Mouse (Mus musculus): ENCODE measurements around the gene Asb14. TPM values are rescaled to one million over a fixed set of nuclear protein-coding genes. Genes with fewer than 3 reads are reported as not detected.
"Not testable (repeated sequence)": the region's sequence is repeated elsewhere in the genome, so short reads cannot be mapped to it uniquely, and the experiment has no call there.

The Asb14 gene
- polyA plus RNA-seq, 1 experiment from 2014 or later, result 0.36 TPM

- H3K4me3 ChIP-seq (replicated peaks; ENCODE audit: low read depth, low read length), result no peak overlapping the region
- ATAC-seq (ENCODE audit: low FRiP score, low TSS enrichment) (no peak), DNase-seq (no peak)
- no peak overlapping the region for H3K4me2 ChIP-seq (ENCODE audit: low read length)
- no peaks in the 10 kb centered on the region for H3K4me1 ChIP-seq (ENCODE audit: control insufficient read depth, insufficient read depth, low read length)
- H3K27ac ChIP-seq (replicated peaks; ENCODE audit: low read depth, low read length), result no peak overlapping the region
- no peaks in the 10 kb centered on the region for H3K27me3 ChIP-seq (ENCODE audit: control insufficient read depth, insufficient read depth, low read length)
- H3K9me3 ChIP-seq (ENCODE audit: control insufficient read depth, low read length), result no peaks in the 10 kb centered on the region
- H3K36me3 ChIP-seq (ENCODE audit: control insufficient read depth, insufficient read depth, low read length), result no peaks in the 10 kb centered on the region
- no peak overlapping the region for H3K9ac ChIP-seq (replicated peaks; ENCODE audit: low read length)
- WGBS, result 93% methylated on average over 5 of the region's 5 CpGs
Measured at GRCm38 (mm10) chr14:26881700-26882099, 12.7 kb upstream of the Asb14 start.

GRCm38 (mm10) chr14:26887244-26887643 lies 7.1 kb upstream of the Asb14 start:
- no peak overlapping the region for H3K27ac ChIP-seq (replicated peaks; ENCODE audit: low read depth, low read length)
- no peak overlapping the region for H3K9ac ChIP-seq (replicated peaks; ENCODE audit: low read length)
- H3K9me3 ChIP-seq (ENCODE audit: control insufficient read depth, low read length), result no peaks in the 10 kb centered on the region
- H3K36me3 ChIP-seq (ENCODE audit: control insufficient read depth, insufficient read depth, low read length), result no peaks in the 10 kb centered on the region
- no peak overlapping the region for H3K4me3 ChIP-seq (replicated peaks; ENCODE audit: low read depth, low read length)
- no peak overlapping the region for H3K4me2 ChIP-seq (ENCODE audit: low read length)
- WGBS, result 44% methylated on average over 3 of the region's 3 CpGs
- DNase-seq (no peak), ATAC-seq (ENCODE audit: low FRiP score, low TSS enrichment) (no peak)
- no peaks in the 10 kb centered on the region for H3K4me1 ChIP-seq (ENCODE audit: control insufficient read depth, insufficient read depth, low read length)
- no peaks in the 10 kb centered on the region for H3K27me3 ChIP-seq (ENCODE audit: control insufficient read depth, insufficient read depth, low read length)

GRCm38 (mm10) chr14:26890777-26891176 lies 3.6 kb upstream of the Asb14 start:
- H3K4me1 ChIP-seq (ENCODE audit: control insufficient read depth, insufficient read depth, low read length), result no peaks in the 10 kb centered on the region
- no peaks in the 10 kb centered on the region for H3K27me3 ChIP-seq (ENCODE audit: control insufficient read depth, insufficient read depth, low read length)
- H3K4me2 ChIP-seq (ENCODE audit: low read length), result no peak overlapping the region
- no peak for DNase-seq
- no peaks in the 10 kb centered on the region for H3K36me3 ChIP-seq (ENCODE audit: control insufficient read depth, insufficient read depth, low read length)
- no peak for ATAC-seq (ENCODE audit: low FRiP score, low TSS enrichment)
- H3K9ac ChIP-seq (replicated peaks; ENCODE audit: low read length), result no peak overlapping the region
- H3K27ac ChIP-seq (replicated peaks; ENCODE audit: low read depth, low read length), result no peak overlapping the region
- no peak overlapping the region for H3K4me3 ChIP-seq (replicated peaks; ENCODE audit: low read depth, low read length)
- no peaks in the 10 kb centered on the region for H3K9me3 ChIP-seq (ENCODE audit: control insufficient read depth, low read length)
- 92% methylated on average over 3 of the region's 3 CpGs for WGBS

- Histone ChIP-seq H3K4me3 (replicated peaks; ENCODE audit: low read depth, low read length) (no peak overlapping the region), H3K36me3 (ENCODE audit: control insufficient read depth, insufficient read depth, low read length) (no peaks in the 10 kb centered on the region), H3K4me2 (ENCODE audit: low read length) (no peak overlapping the region), H3K9me3 (ENCODE audit: control insufficient read depth, low read length) (no peaks in the 10 kb centered on the region), H3K4me1 (ENCODE audit: control insufficient read depth, insufficient read depth, low read length) (no peaks in the 10 kb centered on the region), H3K9ac (replicated peaks; ENCODE audit: low read length) (no peak overlapping the region), H3K27ac (replicated peaks; ENCODE audit: low read depth, low read length) (no peak overlapping the region), H3K27me3 (ENCODE audit: control insufficient read depth, insufficient read depth, low read length) (no peaks in the 10 kb centered on the region)
- no peak for DNase-seq
- ATAC-seq (ENCODE audit: low FRiP score, low TSS enrichment), result no peak
- WGBS, result 83% methylated on average over 2 of the region's 2 CpGs
Measured at GRCm38 (mm10) chr14:26899490-26899889, 5.1 kb downstream of the Asb14 start.

GRCm38 (mm10) chr14:26900893-26901292 lies 6.5 kb downstream of the Asb14 start:
- Histone ChIP-seq H3K9me3 (ENCODE audit: control insufficient read depth, low read length) (no peaks in the 10 kb centered on the region), H3K27me3 (ENCODE audit: control insufficient read depth, insufficient read depth, low read length) (no peaks in the 10 kb centered on the region), H3K36me3 (ENCODE audit: control insufficient read depth, insufficient read depth, low read length) (no peaks in the 10 kb centered on the region), H3K9ac (replicated peaks; ENCODE audit: low read length) (no peak overlapping the region), H3K4me3 (replicated peaks; ENCODE audit: low read depth, low read length) (no peak overlapping the region), H3K4me2 (ENCODE audit: low read length) (no peak overlapping the region), H3K27ac (replicated peaks; ENCODE audit: low read depth, low read length) (no peak overlapping the region), H3K4me1 (ENCODE audit: control insufficient read depth, insufficient read depth, low read length) (no peaks in the 10 kb centered on the region)
- ATAC-seq (ENCODE audit: low FRiP score, low TSS enrichment), result no peak
- DNase-seq, result no peak
- 87% methylated on average over 12 of the region's 12 CpGs for WGBS

- no peak for ATAC-seq (ENCODE audit: low FRiP score, low TSS enrichment)
- DNase-seq, result no peak
- no peaks in the 10 kb centered on the region for H3K36me3 ChIP-seq (ENCODE audit: control insufficient read depth, insufficient read depth, low read length)
- H3K4me3 ChIP-seq (replicated peaks; ENCODE audit: low read depth, low read length), result no peak overlapping the region
- no peaks in the 10 kb centered on the region for H3K9me3 ChIP-seq (ENCODE audit: control insufficient read depth, low read length)
- H3K4me2 ChIP-seq (ENCODE audit: low read length), result no peak overlapping the region
- H3K27me3 ChIP-seq (ENCODE audit: control insufficient read depth, insufficient read depth, low read length), result no peaks in the 10 kb centered on the region
- H3K9ac ChIP-seq (replicated peaks; ENCODE audit: low read length), result no peak overlapping the region
- WGBS, result 90% methylated on average over 4 of the region's 4 CpGs
- H3K4me1 ChIP-seq (ENCODE audit: control insufficient read depth, insufficient read depth, low read length), result no peaks in the 10 kb centered on the region
- H3K27ac ChIP-seq (replicated peaks; ENCODE audit: low read depth, low read length), result no peak overlapping the region
Measured at GRCm38 (mm10) chr14:26907401-26907800, 13.0 kb downstream of the Asb14 start.

GRCm38 (mm10) chr14:26910461-26910860 lies 16.1 kb downstream of the Asb14 start:
- not testable (repeated sequence) for ATAC-seq (ENCODE audit: low FRiP score, low TSS enrichment); H3K4me3 ChIP-seq (replicated peaks; ENCODE audit: low read depth, low read length); H3K9ac ChIP-seq (replicated peaks; ENCODE audit: low read length); H3K27me3 ChIP-seq (ENCODE audit: control insufficient read depth, insufficient read depth, low read length); H3K4me2 ChIP-seq (ENCODE audit: low read length); H3K36me3 ChIP-seq (ENCODE audit: control insufficient read depth, insufficient read depth, low read length); DNase-seq; H3K4me1 ChIP-seq (ENCODE audit: control insufficient read depth, insufficient read depth, low read length); H3K27ac ChIP-seq (replicated peaks; ENCODE audit: low read depth, low read length); H3K9me3 ChIP-seq (ENCODE audit: control insufficient read depth, low read length)
- 45% methylated on average over 9 of the region's 9 CpGs for WGBS

GRCm38 (mm10) chr14:26911201-26911600 lies 16.8 kb downstream of the Asb14 start:
- Histone ChIP-seq H3K4me3 (replicated peaks; ENCODE audit: low read depth, low read length) (no peak overlapping the region), H3K9me3 (ENCODE audit: control insufficient read depth, low read length) (no peaks in the 10 kb centered on the region), H3K27me3 (ENCODE audit: control insufficient read depth, insufficient read depth, low read length) (no peaks in the 10 kb centered on the region), H3K4me2 (ENCODE audit: low read length) (no peak overlapping the region), H3K9ac (replicated peaks; ENCODE audit: low read length) (no peak overlapping the region), H3K4me1 (ENCODE audit: control insufficient read depth, insufficient read depth, low read length) (no peaks in the 10 kb centered on the region), H3K36me3 (ENCODE audit: control insufficient read depth, insufficient read depth, low read length) (no peaks in the 10 kb centered on the region), H3K27ac (replicated peaks; ENCODE audit: low read depth, low read length) (no peak overlapping the region)
- 77% methylated on average over 6 of the region's 6 CpGs for WGBS
- ATAC-seq (ENCODE audit: low FRiP score, low TSS enrichment) (no peak), DNase-seq (no peak)

GRCm38 (mm10) chr14:26911826-26912225 lies 17.5 kb downstream of the Asb14 start:
- Histone ChIP-seq H3K4me1 (ENCODE audit: control insufficient read depth, insufficient read depth, low read length) (no peaks in the 10 kb centered on the region), H3K27me3 (ENCODE audit: control insufficient read depth, insufficient read depth, low read length) (no peaks in the 10 kb centered on the region), H3K4me2 (ENCODE audit: low read length) (no peak overlapping the region), H3K27ac (replicated peaks; ENCODE audit: low read depth, low read length) (no peak overlapping the region), H3K9me3 (ENCODE audit: control insufficient read depth, low read length) (no peaks in the 10 kb centered on the region), H3K9ac (replicated peaks; ENCODE audit: low read length) (no peak overlapping the region), H3K4me3 (replicated peaks; ENCODE audit: low read depth, low read length) (no peak overlapping the region), H3K36me3 (ENCODE audit: control insufficient read depth, insufficient read depth, low read length) (no peaks in the 10 kb centered on the region)
- no peak for ATAC-seq (ENCODE audit: low FRiP score, low TSS enrichment)
- 92% methylated on average over 13 of the region's 13 CpGs for WGBS
- DNase-seq, result no peak

Data from midbrain, embryonic 14.5 days (tissue).